Mouse (Mus musculus): Measurements from ENCODE around the gene Il21. TPM values are rescaled to one million over a fixed set of nuclear protein-coding genes. Genes with fewer than 3 reads are reported as not detected.

Il21 gene
- polyA plus RNA-seq, 1 experiment from 2014 or later = not detected

DNA sequence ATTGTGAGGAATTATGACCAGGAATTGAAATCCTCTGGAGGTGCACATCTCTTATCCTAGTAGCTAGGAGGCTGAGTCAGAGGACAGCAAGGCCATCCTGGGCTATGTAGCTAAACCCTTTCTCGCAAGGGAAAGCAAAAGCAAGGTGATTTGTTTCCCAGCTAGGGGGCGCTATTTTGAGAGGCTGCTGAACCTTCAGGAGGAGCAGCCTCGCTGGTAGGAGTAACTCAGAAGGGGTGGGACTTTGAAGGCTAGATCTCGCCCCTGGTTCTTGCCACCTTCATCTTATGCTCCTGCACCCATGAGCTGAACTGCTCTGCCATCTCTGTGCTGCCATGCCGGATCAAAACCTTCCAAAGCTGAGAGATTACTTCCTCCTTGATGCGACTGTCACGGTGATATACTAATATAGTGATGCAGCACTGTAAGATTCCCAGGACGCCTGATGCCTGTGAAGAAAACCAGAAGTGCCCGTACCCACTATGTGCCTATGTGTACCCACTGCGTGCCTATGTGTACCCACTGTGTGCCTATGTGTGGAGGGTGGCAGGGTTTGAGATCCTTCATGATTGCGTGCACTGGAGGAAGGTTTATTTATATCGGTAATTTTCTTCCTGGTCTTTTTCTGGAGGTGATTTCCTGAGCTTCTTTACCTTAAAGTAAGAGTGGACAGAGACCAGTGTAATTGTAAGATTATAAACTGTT is 52.2 kb downstream of the Il21 start:
- DNase-seq (ENCODE audit: low spot score) (no peak), ATAC-seq (ENCODE audit: insufficient read depth, low FRiP score, low TSS enrichment) (no peak)
- Histone ChIP-seq H3K27ac (ENCODE audit: low read depth, low read length) (no peak overlapping the region), H3K9ac (ENCODE audit: low read length) (no peak overlapping the region), H3K9me3 (ENCODE audit: control insufficient read depth, low read length) (no peaks in the 10 kb centered on the region), H3K4me2 (ENCODE audit: low read depth) (no peak overlapping the region), H3K4me3 (ENCODE audit: low read depth, low read length) (no peak overlapping the region), H3K36me3 (ENCODE audit: control insufficient read depth, insufficient read depth, low read length) (no peaks in the 10 kb centered on the region), H3K27me3 (ENCODE audit: control insufficient read depth, insufficient read depth, low read length) (no peaks in the 10 kb centered on the region), H3K4me1 (ENCODE audit: control insufficient read depth, insufficient read depth, low read length) (no peaks in the 10 kb centered on the region)
- WGBS = 85% methylated on average over 12 of the region's 12 CpGs

DNA sequence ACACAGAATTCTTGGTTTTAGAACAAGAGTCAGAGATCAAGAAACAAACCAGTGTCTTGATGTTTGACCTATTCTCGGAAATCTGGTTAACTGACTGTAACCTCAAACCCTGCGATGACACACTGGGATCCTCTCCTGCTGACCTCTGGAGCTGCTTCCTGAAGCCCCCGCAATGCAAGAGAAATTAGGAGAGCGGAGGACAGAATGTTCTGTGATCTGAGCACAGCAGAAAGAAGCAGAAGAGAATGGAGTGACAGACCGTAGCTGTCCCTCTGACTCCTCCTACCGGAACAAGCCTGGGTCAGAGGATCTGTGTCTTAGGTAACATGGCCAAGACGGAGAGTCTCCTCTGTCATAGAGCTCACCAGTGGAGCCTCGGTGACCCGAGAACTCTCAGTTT is 53.0 kb downstream of the Il21 start:
- Histone ChIP-seq H3K4me1 (ENCODE audit: control insufficient read depth, insufficient read depth, low read length) (no peaks in the 10 kb centered on the region), H3K4me3 (ENCODE audit: low read depth, low read length) (no peak overlapping the region), H3K9ac (ENCODE audit: low read length) (no peak overlapping the region), H3K27ac (ENCODE audit: low read depth, low read length) (no peak overlapping the region), H3K27me3 (ENCODE audit: control insufficient read depth, insufficient read depth, low read length) (no peaks in the 10 kb centered on the region), H3K9me3 (ENCODE audit: control insufficient read depth, low read length) (no peaks in the 10 kb centered on the region), H3K36me3 (ENCODE audit: control insufficient read depth, insufficient read depth, low read length) (no peaks in the 10 kb centered on the region), H3K4me2 (ENCODE audit: low read depth) (no peak overlapping the region)
- no peak for DNase-seq (ENCODE audit: low spot score)
- ATAC-seq (ENCODE audit: insufficient read depth, low FRiP score, low TSS enrichment) = no peak
- WGBS = 90% methylated on average over 9 of the region's 9 CpGs

GRCm38 (mm10) chr3:37174711-37175572 is 57.5 kb downstream of the Il21 start:
- H3K4me2 ChIP-seq (ENCODE audit: low read depth) = no peak overlapping the region
- H3K9me3 ChIP-seq (ENCODE audit: control insufficient read depth, low read length) = no peaks in the 10 kb centered on the region
- 76% methylated on average over 10 of the region's 10 CpGs for WGBS
- H3K4me3 ChIP-seq (ENCODE audit: low read depth, low read length) = no peak overlapping the region
- H3K36me3 ChIP-seq (ENCODE audit: control insufficient read depth, insufficient read depth, low read length) = no peaks in the 10 kb centered on the region
- no peaks in the 10 kb centered on the region for H3K4me1 ChIP-seq (ENCODE audit: control insufficient read depth, insufficient read depth, low read length)
- no peak overlapping the region for H3K27ac ChIP-seq (ENCODE audit: low read depth, low read length)
- no peak for DNase-seq (ENCODE audit: low spot score)
- H3K27me3 ChIP-seq (ENCODE audit: control insufficient read depth, insufficient read depth, low read length) = no peaks in the 10 kb centered on the region
- H3K9ac ChIP-seq (ENCODE audit: low read length) = no peak overlapping the region
- ATAC-seq (ENCODE audit: insufficient read depth, low FRiP score, low TSS enrichment) = no peak

DNA sequence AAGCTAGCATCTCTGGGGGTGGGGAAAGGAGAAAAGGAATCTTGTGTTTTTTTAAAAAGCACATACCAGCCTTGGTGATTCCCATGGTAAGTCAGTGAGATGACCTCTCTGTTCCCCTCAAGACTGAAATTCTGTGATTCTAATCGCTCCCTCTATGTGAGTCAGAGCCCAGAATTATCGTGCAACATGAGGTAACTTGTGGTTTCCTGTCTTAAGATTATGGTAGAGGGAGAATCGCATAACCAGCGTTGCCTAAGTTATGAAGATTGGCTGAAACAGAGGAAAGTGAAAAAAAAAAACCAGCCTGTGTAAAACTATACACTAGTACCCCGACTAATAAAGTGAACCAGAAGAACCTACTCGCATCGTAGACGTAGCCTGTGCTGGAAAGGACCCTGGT is 59.2 kb downstream of the Il21 start:
- no peak for ATAC-seq (ENCODE audit: insufficient read depth, low FRiP score, low TSS enrichment)
- no peak overlapping the region for H3K9ac ChIP-seq (ENCODE audit: low read length)
- H3K36me3 ChIP-seq (ENCODE audit: control insufficient read depth, insufficient read depth, low read length) = no peaks in the 10 kb centered on the region
- H3K27ac ChIP-seq (ENCODE audit: low read depth, low read length) = no peak overlapping the region
- no peak for DNase-seq (ENCODE audit: low spot score)
- no peak overlapping the region for H3K4me2 ChIP-seq (ENCODE audit: low read depth)
- no peaks in the 10 kb centered on the region for H3K9me3 ChIP-seq (ENCODE audit: control insufficient read depth, low read length)
- no peaks in the 10 kb centered on the region for H3K4me1 ChIP-seq (ENCODE audit: control insufficient read depth, insufficient read depth, low read length)
- no peak overlapping the region for H3K4me3 ChIP-seq (ENCODE audit: low read depth, low read length)
- 91% methylated on average over 8 of the region's 8 CpGs for WGBS
- no peaks in the 10 kb centered on the region for H3K27me3 ChIP-seq (ENCODE audit: control insufficient read depth, insufficient read depth, low read length)

Small RNAs within 50 kb of the gene (microRNA-seq; reads per million reads assigned to microRNA genes)
- gene Gm24169 = not detected

Other genes starting within 250 kb of the Il21 start
- gene Adad1, start 169.1 kb downstream of the Il21 start, polyA plus RNA-seq (2014; fragmentation: Nextera tagmentation; extraction: Ambion mirVana) = 0.23 and 0.40 TPM in 2 replicates
- gene Il2, start 106.7 kb downstream of the Il21 start, polyA plus RNA-seq (2014; fragmentation: Nextera tagmentation; extraction: Ambion mirVana) = 0.21 and 0.59 TPM in 2 replicates
- gene Bbs12, start 79.9 kb upstream of the Il21 start, polyA plus RNA-seq (2014; fragmentation: Nextera tagmentation; extraction: Ambion mirVana) = 7.6 and 9.0 TPM in 2 replicates
- 1.3 and 2.1 TPM in 2 replicates for gene Cetn4, start 80.1 kb upstream of the Il21 start, polyA plus RNA-seq (2014; fragmentation: Nextera tagmentation; extraction: Ambion mirVana)
- 0.31 and 0.41 TPM in 2 replicates for gene Fgf2, start 115.7 kb upstream of the Il21 start, polyA plus RNA-seq (2014; fragmentation: Nextera tagmentation; extraction: Ambion mirVana)
- gene Spata5, start 187.3 kb upstream of the Il21 start, polyA plus RNA-seq (2014; fragmentation: Nextera tagmentation; extraction: Ambion mirVana) = 36.6 and 40.6 TPM in 2 replicates
- 3.7 and 3.8 TPM in 2 replicates for gene Nudt6, start 187.6 kb upstream of the Il21 start, polyA plus RNA-seq (2014; fragmentation: Nextera tagmentation; extraction: Ambion mirVana)

Measured in neural tube, embryonic 11.5 days (tissue).